Comparison of ENCODE assay signal across 8 mouse cellular contexts in genomic region chr6:86141820-86142219, GRCm38 (mm10). TPM values are rescaled to one million over a fixed set of nuclear protein-coding genes. Genes with fewer than 3 reads are reported as not detected.
DNase-seq lines count a peak whose midpoint lies in the region; ATAC-seq and TF ChIP-seq lines count a peak whose summit lies in the region.
"Had no signal": no experiment of that assay in that cellular context is flagged by ENCODE, and none has a peak within 500 bp of the region (broad histone marks: within the 10 kb centered on the region; RNA-seq: fewer than 3 reads in every experiment).

No protein-coding gene starts in this region.

- no peak for TF ChIP-seq POLR2A in ES-Bruce4 (IDR thresholded peaks at IDR 0.05; ENCODE audit: insufficient read depth, low read length)
- no peak for TF ChIP-seq POLR2A in small intestine, adult 2 months (IDR thresholded peaks at IDR 0.05; ENCODE audit: low read depth, low read length)

- no peaks in the 10 kb centered on the region; the same call in 1 of the 2 replicates for H3K9me3 ChIP-seq in ES-Bruce4 (replicated peaks; ENCODE audit: control insufficient read depth, insufficient read depth, low read length, poor library complexity, severe bottlenecking)
- H3K9me3 ChIP-seq in forebrain, embryonic 14.5 days (replicated peaks; ENCODE audit: control insufficient read depth, low read length), result no peaks in the 10 kb centered on the region
- H3K9me3 ChIP-seq: heart, embryonic 13.5 days had no signal

- H3K36me3 ChIP-seq in ES-Bruce4 (ENCODE audit: control insufficient read depth, insufficient read depth, low read length, poor library complexity, severe bottlenecking), result no peaks in the 10 kb centered on the region
- H3K36me3 ChIP-seq in forebrain, embryonic 14.5 days (ENCODE audit: control insufficient read depth, insufficient read depth, low read length), result no peaks in the 10 kb centered on the region
- H3K36me3 ChIP-seq in small intestine, adult 2 months (ENCODE audit: control insufficient read depth, insufficient read depth, low read length), result no peaks in the 10 kb centered on the region
- H3K36me3 ChIP-seq: heart, embryonic 13.5 days had no signal

- no peak overlapping the region for H3K27ac ChIP-seq in ES-Bruce4 (ENCODE audit: insufficient read depth, low read length)
- no peak overlapping the region for H3K27ac ChIP-seq in forebrain, embryonic 14.5 days (ENCODE audit: low read depth, low read length)
- H3K27ac ChIP-seq in small intestine, adult 2 months (ENCODE audit: insufficient read depth, low read depth, low read length), result no peak overlapping the region
- H3K27ac ChIP-seq: heart, embryonic 13.5 days had no signal

- no peak overlapping the region for H3K4me3 ChIP-seq in ES-Bruce4 (ENCODE audit: low read depth, low read length)
- H3K4me3 ChIP-seq in forebrain, embryonic 14.5 days (ENCODE audit: low read depth, low read length), result no peak overlapping the region
- H3K4me3 ChIP-seq in small intestine, adult 2 months (ENCODE audit: low read depth, low read length), result no peak overlapping the region
- H3K4me3 ChIP-seq: heart, embryonic 13.5 days had no signal

- H3K4me1 ChIP-seq in ES-Bruce4 (ENCODE audit: control insufficient read depth, insufficient read depth, low read length), result no peaks in the 10 kb centered on the region
- H3K4me1 ChIP-seq in forebrain, embryonic 14.5 days (ENCODE audit: control insufficient read depth, insufficient read depth, low read length), result no peaks in the 10 kb centered on the region
- no peaks in the 10 kb centered on the region for H3K4me1 ChIP-seq in small intestine, adult 2 months (ENCODE audit: control insufficient read depth, insufficient read depth, insufficient read length, low read length)
- H3K4me1 ChIP-seq: heart, embryonic 13.5 days had no signal

- peak; percentile 45 for TF ChIP-seq CTCF in ES-Bruce4 (IDR thresholded peaks at IDR 0.05; ENCODE audit: low read depth, low read length)
- peak; percentile 77; the same call in 1 of the 2 replicates for TF ChIP-seq CTCF in small intestine, adult 2 months (IDR thresholded peaks at IDR 0.05; ENCODE audit: extremely low read depth, insufficient read length, insufficient replicate concordance, low read depth, low read length)

- H3K4me2 ChIP-seq in forebrain, embryonic 14.5 days (ENCODE audit: low read length), result no peak overlapping the region
- H3K4me2 ChIP-seq: heart, embryonic 13.5 days had no signal

- H3K27me3 ChIP-seq in ES-Bruce4 (ENCODE audit: control insufficient read depth, insufficient read depth, low read length, poor library complexity, severe bottlenecking), result no peaks in the 10 kb centered on the region
- no peaks in the 10 kb centered on the region for H3K27me3 ChIP-seq in forebrain, embryonic 14.5 days (replicated peaks; ENCODE audit: control insufficient read depth, insufficient read depth, low read length)
- no peaks in the 10 kb centered on the region for H3K27me3 ChIP-seq in small intestine, adult 2 months (ENCODE audit: control insufficient read depth, insufficient read depth, low read length)
- H3K27me3 ChIP-seq: heart, embryonic 13.5 days had no signal

- peak; percentile 65; the same call in 1 of the 2 replicates for ATAC-seq in forebrain, embryonic 14.5 days

- no peak for TF ChIP-seq EP300 in ES-Bruce4 (IDR thresholded peaks at IDR 0.05; ENCODE audit: insufficient read depth, low read depth, low read length)

- H3K9ac ChIP-seq in ES-Bruce4 (ENCODE audit: low read depth, poor library complexity, severe bottlenecking), result no peak overlapping the region
- H3K9ac ChIP-seq in forebrain, embryonic 14.5 days (ENCODE audit: low read length), result no peak overlapping the region
- H3K9ac ChIP-seq: heart, embryonic 13.5 days had no signal

- DNase-seq in 416B (ENCODE audit: low read depth), result peak; percentile 54
- peak; percentile 31 for DNase-seq in c-Kit-positive CD71-negative TER-119-negative erythroid progenitor cells, embryonic 14.5 days (ENCODE audit: low read depth)
- peak; percentile 84 for DNase-seq in forebrain, embryonic 14.5 days (ENCODE audit: low spot score)
- DNase-seq in kidney, postnatal 25 days, result peak; percentile 74 to 80
- peak; percentile 64 to 79 for DNase-seq in lung, postnatal 4 days

- WGBS in forebrain, embryonic 14.5 days, result 15% methylated on average over 3 of the region's 3 CpGs
- 13% methylated on average over 3 of the region's 3 CpGs for WGBS in small intestine, adult 2 months

RNA-seq across cellular contexts. Expression of gene Tgfa, which starts 53.2 kb away (rescaled TPM):
- 6.3 and 7.4 TPM in 2 replicates for polyA plus RNA-seq in ES-Bruce4 (2011; ENCODE audit: insufficient read depth, insufficient read length, low read depth, missing spikeins)
- 7.5 and 12.0 TPM in 2 replicates for polyA plus RNA-seq in forebrain, embryonic 14.5 days (2014; fragmentation: Nextera tagmentation; extraction: Ambion mirVana)
- 10.2 and 26.8 TPM in 2 replicates for polyA plus RNA-seq in small intestine, adult 2 months (2012; rRNA removed)

Comparison
In these comparisons a context has a peak if more than half of its experiments do, and no peak if none do; other contexts are left out.
1. DNase-seq: peak in every context shown above with its lines; median percentile 84 in forebrain, embryonic 14.5 days; 77 in kidney, postnatal 25 days; 72 in lung, postnatal 4 days; 54 in 416B; 31 in c-Kit-positive CD71-negative TER-119-negative erythroid progenitor cells, embryonic 14.5 days.